Mouse (Mus musculus): ENCODE results near the gene Zfp37.

The Zfp37 gene

GRCm38 (mm10) chr4:62158401-62158800 lies 72.4 kb downstream of the Zfp37 start:
- DNase-seq (ENCODE audit: low read depth, low spot score): no peak
- H3K36me3 ChIP-seq (ENCODE audit: control insufficient read depth, insufficient read depth, low read length, poor library complexity, severe bottlenecking): no peaks in the 10 kb centered on the region
- H3K27me3 ChIP-seq (ENCODE audit: control insufficient read depth, insufficient read depth, low read length, poor library complexity, severe bottlenecking): no peaks in the 10 kb centered on the region

GRCm38 (mm10) chr4:62150811-62151210 lies 80.0 kb downstream of the Zfp37 start, which contains the start of gene Mup21:
TSS of gene Mup21 (minus strand) at chr4:62150863.
- Histone ChIP-seq H3K27me3 (ENCODE audit: control insufficient read depth, insufficient read depth, low read length, poor library complexity, severe bottlenecking) (no peaks in the 10 kb centered on the region), H3K36me3 (ENCODE audit: control insufficient read depth, insufficient read depth, low read length, poor library complexity, severe bottlenecking) (no peaks in the 10 kb centered on the region)
- DNase-seq (ENCODE audit: low read depth, low spot score): no peak
